Comparison of ENCODE assay signal across 8 mouse cellular contexts in the genomic region with DNA sequence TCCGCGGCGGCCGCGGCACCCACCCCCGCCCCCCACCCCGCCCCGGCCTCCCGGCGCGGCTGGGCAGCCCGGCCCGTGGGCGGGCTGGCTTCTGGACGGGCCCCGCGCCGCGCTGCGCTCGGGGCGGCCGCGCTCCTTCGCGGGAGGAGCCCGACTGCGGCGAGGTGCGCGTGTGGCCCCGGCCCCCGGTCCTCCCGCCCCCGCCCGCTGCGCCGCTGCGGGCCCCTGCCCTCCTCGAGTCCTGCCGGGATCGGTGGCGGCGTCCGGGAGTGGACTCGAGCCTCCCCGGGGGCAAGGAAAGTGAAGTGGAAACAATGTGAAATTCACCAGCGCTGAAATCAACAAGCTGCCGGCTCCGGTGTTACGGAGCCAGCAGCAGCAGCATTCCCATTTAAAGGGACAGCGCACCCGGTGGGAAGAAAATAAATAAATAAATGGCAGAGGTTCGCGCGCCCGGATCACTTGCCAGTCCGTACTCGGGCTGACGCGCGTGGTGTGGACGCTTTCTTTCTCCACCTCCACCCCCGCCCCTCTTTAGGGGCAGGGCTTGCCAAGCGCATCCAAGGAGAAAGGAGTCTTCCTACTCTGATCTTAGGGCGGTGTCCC. TPM values are rescaled to one million over a fixed set of nuclear protein-coding genes. Genes with fewer than 3 reads are reported as not detected.
DNase-seq lines count a peak whose midpoint lies in the region; ATAC-seq and TF ChIP-seq lines count a peak whose summit lies in the region.

No protein-coding gene starts in this region.

- H3K9me3 ChIP-seq in hindbrain, embryonic 15.5 days, result no peaks in the 10 kb centered on the region

- peak; percentile 72 for ATAC-seq in hindbrain, embryonic 15.5 days (ENCODE audit: low FRiP score, low read depth)
- ATAC-seq in megakaryocyte progenitor cell, adult 5-6 weeks (replicated peaks; ENCODE audit: poor library complexity), result no peak

- H3K9ac ChIP-seq in hindbrain, embryonic 15.5 days, result peak overlapping the region; percentile 98

- TF ChIP-seq CTCF in gastrocnemius, adult 2 months (IDR thresholded peaks at IDR 0.05), result no peak

- H3K36me3 ChIP-seq in hindbrain, embryonic 15.5 days, result no peaks in the 10 kb centered on the region

- H3K27ac ChIP-seq in gastrocnemius, adult 2 months, result peak overlapping the region; percentile 91
- peak overlapping the region; percentile 96 for H3K27ac ChIP-seq in hindbrain, embryonic 15.5 days (replicated peaks)

- DNase-seq in adipocyte (ENCODE audit: low spot score), result peak; percentile 74
- DNase-seq in cerebellum, postnatal 36 days, result peak; percentile 66 to 72
- peak; percentile 75 for DNase-seq in gastrocnemius, adult 2 months
- DNase-seq in left cerebral cortex, adult 18-20 months (ENCODE audit: low spot score in 2 of 2), result peak; percentile 44 to 52
- peak; percentile 49 for DNase-seq in lung, postnatal 25 days (ENCODE audit: low spot score)
- peak; percentile 35 for DNase-seq in right cerebral cortex, postnatal 14 days

- peaks cover 4% of the 10 kb centered on the region; the same call in 1 of the 2 replicates for H3K27me3 ChIP-seq in hindbrain, embryonic 15.5 days

- WGBS in hindbrain, embryonic 15.5 days, result 0% methylated on average over 47 of the region's 66 CpGs

- intact Hi-C loops in gastrocnemius, adult 2 months (cut with DNase I), result no loop called here

- H3K4me2 ChIP-seq in hindbrain, embryonic 15.5 days, result peak overlapping the region; percentile 74

- H3K4me3 ChIP-seq in gastrocnemius, adult 2 months, result peak overlapping the region; percentile 96
- peak overlapping the region; percentile 100 for H3K4me3 ChIP-seq in hindbrain, embryonic 15.5 days

- peaks cover 44% of the 10 kb centered on the region for H3K4me1 ChIP-seq in hindbrain, embryonic 15.5 days (replicated peaks)

RNA-seq across cellular contexts. Expression of a gene that starts 0.3 kb away (rescaled TPM):
- total RNA-seq in gastrocnemius, adult 2 months (2021), result 1 to 10 TPM; 7.2 to 9.6 TPM
- 21.6 and 22.5 TPM in 2 replicates for polyA plus RNA-seq in hindbrain, embryonic 15.5 days (2015; fragmentation: Nextera tagmentation; extraction: Ambion mirVana)
- total RNA-seq in left cerebral cortex, adult 18-20 months (2021), result 10 to 100 TPM; 36.3 to 38.2 TPM
- not detected in 2 replicates for total RNA-seq in megakaryocyte progenitor cell, adult 5-6 weeks (2015)
- 0.24 TPM in 1 of 2 replicates, not detected in the other for total RNA-seq in megakaryocyte progenitor cell, adult 5-6 weeks (2017)

Comparison
In these comparisons a context has a peak if more than half of its experiments do, and no peak if none do; other contexts are left out.
1. RNA of a gene that starts 0.3 kb away (total RNA-seq): 36.3 to 38.2 TPM in left cerebral cortex, adult 18-20 months and 7.2 to 9.6 TPM in gastrocnemius, adult 2 months; 0.24 TPM in megakaryocyte progenitor cell, adult 5-6 weeks; every median in the first group is over 4 times any median in the second.
2. Peak in every context shown above with its lines, with median percentiles within 50 percentile points of each other: DNase-seq.